Mouse (Mus musculus) liver, embryonic 14.5 days (tissue): ENCODE data around the gene Zfp866. TPM values are rescaled to one million over a fixed set of nuclear protein-coding genes. Genes with fewer than 3 reads are reported as not detected.

Experiments used
- ATAC-seq: fragments of 200-750 bp; cut with Nextera tagmentation; 2 replicates; pipeline ENCODE4 v1.8.0; 2017; ENCODE audit warnings: moderate number of reproducible peaks, mild to moderate bottlenecking, moderate library complexity; ENCODE audit not compliant: insufficient read depth
- DNase-seq, 3 experiments: peaks; one replicate each; pipeline ENCODE4 v3.0.0-alpha.2; 2012 to 2013; ENCODE audit warnings: low read depth in 3 of 3, low spot score in 3 of 3
- H3K27ac ChIP-seq: fragments of 300-500 bp; sonication (generic); 2 replicates; pipeline ENCODE4 v1.5.1; 2014; ENCODE audit warnings: moderate library complexity, mild to moderate bottlenecking, control low read depth, inconsistent platforms
- H3K27me3 ChIP-seq: fragments of 300-500 bp; sonication (generic); 2 replicates; pipeline ENCODE4 v1.6.1; 2014; ENCODE audit warnings: mild to moderate bottlenecking, low read length, moderate library complexity; ENCODE audit not compliant: control insufficient read depth, insufficient read depth
- H3K36me3 ChIP-seq: fragments of 300-500 bp; sonication (generic); replicated peaks from 2 replicates; pipeline ENCODE4 v1.6.1; 2014; ENCODE audit warnings: low read depth; ENCODE audit not compliant: control insufficient read depth, insufficient read depth
- H3K4me1 ChIP-seq, 2 experiments: fragments of 200-500 bp in 1 of 2; fragments of 300-500 bp in 1 of 2; sonication (generic) in 1 of 2; replicated peaks; 2 replicates each; pipeline ENCODE4 v1.6.1; 2012 to 2014; ENCODE audit warnings: antibody characterized with exemption in 1 of 2, inconsistent platforms in 1 of 2, low read length in 1 of 2; ENCODE audit not compliant: control insufficient read depth in 2 of 2, insufficient read depth in 2 of 2
- H3K4me2 ChIP-seq: fragments of 300-500 bp; sonication (generic); 2 replicates; pipeline ENCODE4 v1.6.1; 2014; ENCODE audit warnings: low read depth, mild to moderate bottlenecking, control low read depth, moderate library complexity
- H3K4me3 ChIP-seq, 2 experiments: fragments of 200-500 bp in 1 of 2; fragments of 300-500 bp in 1 of 2; sonication (generic) in 1 of 2; 2 replicates each; pipeline ENCODE4 v1.5.1; 2012 to 2014; ENCODE audit warnings: low read depth in 2 of 2, low read length in 2 of 2, mild to moderate bottlenecking in 2 of 2, control low read depth in 1 of 2, inconsistent platforms in 1 of 2, moderate library complexity in 1 of 2; ENCODE audit not compliant: insufficient read depth in 1 of 2
- H3K9ac ChIP-seq: fragments of 300-500 bp; sonication (generic); replicated peaks from 2 replicates; pipeline ENCODE4 v1.6.1; 2014; ENCODE audit warnings: mild to moderate bottlenecking, control low read depth, moderate library complexity
- H3K9me3 ChIP-seq: fragments of 300-500 bp; sonication (generic); 2 replicates; pipeline ENCODE4 v1.6.1; 2016; ENCODE audit warnings: low read length, mixed read lengths; ENCODE audit not compliant: control insufficient read depth
- CTCF ChIP-seq: IDR thresholded peaks from 2 replicates; pipeline ENCODE4 v1.5.1; 2016; ENCODE audit warnings: antibody characterized with exemption, low read depth, control low read depth
- EP300 ChIP-seq: IDR thresholded peaks from 2 replicates; pipeline ENCODE4 v1.6.1; 2016; ENCODE audit warnings: antibody characterized with exemption, low read depth
- WGBS: fragments of 180-500 bp; shearing (Covaris S2); extraction: QIAGEN DNeasy Blood & Tissue Kit; methylation state at CpG from one replicate; pipeline ENCODE4 v1.1.7; 2014; ENCODE audit not compliant: insufficient replicate concordance; 5-methylcytosine and 5-hydroxymethylcytosine counted together
- polyA plus RNA-seq, 2 experiments: library from polyadenylated mRNA; depleted of rRNA in 1 of 2; stranded (reverse) in 1 of 2; unstranded in 1 of 2; fragments of >200 nt; fragmentation: Nextera tagmentation in 1 of 2; extraction: Ambion mirVana in 1 of 2; gene quantifications; 2 replicates each; pipeline versions ENCODE4 v1.2.1 to v1.2.3; 2012 to 2014

Zfp866 gene
- polyA plus RNA-seq (2012; rRNA removed) (4.6 and 6.0 TPM in 2 replicates), polyA plus RNA-seq (2014; fragmentation: Nextera tagmentation; extraction: Ambion mirVana) (5.8 and 7.2 TPM in 2 replicates)

- Histone ChIP-seq H3K27ac (peak within 1 kb of the TSS; percentile 96), H3K4me1 (peaks cover 16 to 21% of the 10 kb centered on the region in 2 experiments), H3K9me3 (no peaks in the 10 kb centered on the region), H3K9ac (peak within 1 kb of the TSS; percentile 89), H3K36me3 (peaks cover 22% of the 10 kb centered on the region), H3K4me2 (peak within 1 kb of the TSS; percentile 84), H3K4me3 (peak within 1 kb of the TSS; percentile 93 to 98), H3K27me3 (no peaks in the 10 kb centered on the region)
- DNase-seq (peak; percentile 79 to 85 (median 82)), ATAC-seq (peak; percentile 94)
- under 1% methylated on average over 38 of the region's 38 CpGs for WGBS
- TF ChIP-seq EP300 (no peak), CTCF (0 out of 2 replicates have a peak, but pooled peaks have one; percentile 5)
These were observed at the start of gene Zfp866, which contains the start of gene Atp13a1 for GRCm38 (mm10) chr8:69790773-69791367. TSS of gene Zfp866 (minus strand) at chr8:69791178. TSS of gene Atp13a1 (plus strand) at chr8:69791163.

- 55% methylated on average over 8 of the region's 8 CpGs for WGBS
These were observed 46.2 kb upstream of the Zfp866 start for GRCm38 (mm10) chr8:69837057-69837682.

GRCm38 (mm10) chr8:69832298-69832853 is 41.4 kb upstream of the Zfp866 start, which contains the start of gene Pbx4:
TSS of gene Pbx4 (plus strand) at chr8:69832491.
- under 1% methylated on average over 38 of the region's 38 CpGs for WGBS
- Histone ChIP-seq H3K36me3 (no peaks in the 10 kb centered on the region), H3K4me2 (peak within 1 kb of the TSS; percentile 68), H3K27ac (no peak within 1 kb of the TSS), H3K9me3 (no peaks in the 10 kb centered on the region), H3K4me3 (peak within 1 kb of the TSS; percentile 47 to 52), H3K4me1 (peaks cover 2 to 13% of the 10 kb centered on the region in 2 experiments; a peak in 3 of 4 replicates), H3K27me3 (no peaks in the 10 kb centered on the region), H3K9ac (peak within 1 kb of the TSS; percentile 52)
- ATAC-seq (peak; percentile 91), DNase-seq (peak; percentile 65 to 85 (median 66))
- TF ChIP-seq EP300: no peak
- peak; percentile 38; the same call in 1 of the 2 replicates for TF ChIP-seq CTCF

More at GRCm38 (mm10) chr8:69837057-69837682, 46.2 kb upstream of the Zfp866 start:
- Histone ChIP-seq H3K9ac (no peak overlapping the region), H3K9me3 (no peaks in the 10 kb centered on the region), H3K4me1 (peaks cover 0 to 7% of the 10 kb centered on the region in 2 experiments; a peak in 2 of 4 replicates), H3K27ac (no peak overlapping the region), H3K27me3 (no peaks in the 10 kb centered on the region), H3K36me3 (no peaks in the 10 kb centered on the region), H3K4me3 (no peak overlapping the region), H3K4me2 (no peak overlapping the region)
- no peak for ATAC-seq
- no peak for DNase-seq
- no peak for TF ChIP-seq CTCF

GRCm38 (mm10) chr8:69826371-69826770 is 35.4 kb upstream of the Zfp866 start:
- H3K36me3 ChIP-seq: no peaks in the 10 kb centered on the region
- 71% methylated on average over 12 of the region's 12 CpGs for WGBS
- no peak overlapping the region for H3K27ac ChIP-seq

More at GRCm38 (mm10) chr8:69826371-69826770, 35.4 kb upstream of the Zfp866 start:
- Histone ChIP-seq H3K4me1 (no peaks in the 10 kb centered on the region; a peak in 1 of 4 replicates), H3K9ac (no peak overlapping the region), H3K4me2 (no peak overlapping the region), H3K4me3 (no peak overlapping the region), H3K9me3 (no peaks in the 10 kb centered on the region), H3K27me3 (no peaks in the 10 kb centered on the region)
- DNase-seq: no peak
- TF ChIP-seq EP300: no peak
- no peak for TF ChIP-seq CTCF
- ATAC-seq: no peak
